Mouse (Mus musculus) brain, embryonic 14.5 days (tissue): ENCODE measurements around the gene Ttll1.

ENCODE experiments used
- CTCF ChIP-seq: fragments of 200-500 bp; IDR thresholded peaks from 2 replicates; pipeline ENCODE4 v1.5.1; 2012; ENCODE audit warnings: inconsistent platforms, mild to moderate bottlenecking, moderate library complexity, borderline replicate concordance; ENCODE audit not compliant: insufficient read depth, insufficient read length; ENCODE audit errors: extremely low read depth
- POLR2A ChIP-seq: fragments of 200-500 bp; IDR thresholded peaks from 2 replicates; pipeline ENCODE4 v1.6.1; 2012; ENCODE audit warnings: mild to moderate bottlenecking, inconsistent platforms, borderline replicate concordance; ENCODE audit not compliant: poor library complexity, insufficient read depth, insufficient read length, severe bottlenecking; ENCODE audit errors: extremely low read depth

- TF ChIP-seq CTCF (no peak), POLR2A (no peak)
Measured at GRCm38 (mm10) chr15:83527092-83527437, 16.4 kb upstream of the Ttll1 start.
